Mouse (Mus musculus) adrenal gland, adult 18-20 months (tissue): ENCODE measurements at regions not wholly inside any gene's neighbourhood (a gene's known extent, or its start where the extent isn't known, plus 50 kb on each side); places are given as distances from the start of the nearest gene placed in this dataset.
"Not testable (repeated sequence)": the region's sequence is repeated elsewhere in the genome, so short reads cannot be mapped to it uniquely, and the experiment has no call there.

ENCODE experiments used
- DNase-seq, 2 experiments: peaks; one replicate each; pipeline ENCODE4 v3.0.0; 2021 to 2022; ENCODE audit warnings: low spot score in 2 of 2

DNA sequence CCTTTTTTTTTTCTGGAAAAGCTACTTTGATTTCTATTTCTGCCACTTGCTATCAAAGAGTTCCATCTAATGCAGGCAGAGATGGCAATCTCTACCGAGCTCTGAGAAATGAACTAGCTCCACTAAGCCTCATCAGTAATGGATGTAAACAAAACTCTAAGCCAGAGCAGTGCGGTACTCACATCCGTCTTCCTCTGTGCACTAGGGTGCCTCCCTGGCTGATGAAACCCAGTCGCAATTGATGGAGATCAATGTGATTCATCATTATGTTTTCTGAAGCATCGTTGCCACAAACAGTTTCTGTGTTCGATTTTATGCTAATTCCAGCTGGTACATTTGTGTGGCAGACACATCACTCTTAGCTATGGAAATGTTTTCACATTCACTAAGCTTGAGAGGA, 206.8 kb upstream of the Btg1 start:
- DNase-seq = no peak

DNA sequence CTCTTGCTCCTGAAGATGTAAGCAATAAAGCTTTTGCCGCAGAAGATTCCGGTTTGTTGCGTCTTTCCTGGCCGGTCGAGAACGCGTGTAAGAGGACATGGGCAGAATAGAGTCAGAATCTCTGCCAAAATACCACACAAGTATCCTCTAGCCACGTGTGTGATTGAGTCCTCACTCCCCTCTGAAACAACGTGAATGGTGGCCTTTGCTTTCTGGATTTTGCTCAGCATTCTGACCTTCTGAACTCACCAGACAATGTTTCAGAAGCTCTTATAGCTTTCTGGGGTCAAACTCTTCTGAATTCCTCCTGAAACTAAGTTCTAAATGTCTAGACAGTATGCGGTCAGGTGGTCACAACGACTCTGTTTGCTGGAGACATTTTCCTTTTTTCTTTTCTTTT, 202.0 kb upstream of the Btg1 start:
- no peak for DNase-seq

DNA sequence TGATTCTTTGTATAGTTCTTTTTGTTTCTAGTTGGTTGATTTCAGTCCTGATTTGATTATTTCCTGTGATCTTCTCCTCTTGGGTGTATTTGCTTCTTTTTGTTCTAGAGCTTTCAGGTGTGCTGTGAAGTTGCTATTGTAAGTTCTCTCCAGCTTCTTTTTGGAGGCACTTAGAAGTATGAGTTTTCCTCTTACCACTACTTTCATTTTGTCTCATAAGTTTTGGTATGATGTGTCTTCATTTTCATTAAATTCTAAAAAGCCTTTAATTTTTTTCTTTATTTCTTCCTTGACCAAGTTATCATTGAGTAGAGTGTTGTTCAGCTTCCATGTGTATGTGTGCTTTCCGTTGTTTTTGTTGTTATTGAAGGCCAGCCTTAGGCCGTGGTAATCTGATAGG, 195.3 kb upstream of the Btg1 start:
- not testable (repeated sequence) for DNase-seq

DNA sequence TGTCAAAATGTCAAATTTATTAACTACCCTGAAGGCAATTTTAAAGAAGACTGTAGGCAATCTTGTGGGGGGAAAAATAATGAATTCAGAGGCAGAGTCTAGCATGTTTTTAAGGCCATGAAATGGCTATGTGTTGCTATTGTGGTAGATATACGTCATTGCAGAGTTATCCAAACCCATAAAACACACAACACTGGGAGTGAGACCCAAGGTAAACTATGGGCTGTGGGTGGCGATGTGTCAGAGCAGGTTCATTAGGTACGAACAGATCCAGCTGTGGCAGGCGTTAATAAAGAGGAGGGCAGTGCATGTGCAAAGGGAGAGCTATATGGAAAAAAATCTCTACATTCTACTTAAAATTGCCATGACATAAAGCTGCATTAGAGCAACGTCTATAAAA, 189.4 kb upstream of the Btg1 start:
- no peak for DNase-seq

DNA sequence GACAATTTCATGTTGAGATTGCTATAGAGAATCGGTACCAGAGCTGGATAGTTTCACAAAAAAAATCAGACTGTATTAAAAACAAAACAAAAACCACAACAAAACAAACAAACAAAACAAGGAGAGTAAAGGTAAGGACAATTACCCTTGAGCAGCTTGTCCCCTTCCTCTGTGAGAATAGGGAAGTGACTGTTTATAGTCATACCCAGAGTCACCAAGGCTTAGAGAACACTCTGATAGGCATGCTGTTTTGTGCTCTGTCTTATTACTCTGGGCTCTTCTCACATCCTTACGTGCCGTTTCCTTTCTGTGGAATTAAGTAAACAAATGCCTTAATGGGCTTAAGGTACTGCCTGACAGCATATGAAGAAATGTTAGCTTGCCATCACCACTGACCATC, 186.7 kb upstream of the Btg1 start:
- DNase-seq = no peak

DNA sequence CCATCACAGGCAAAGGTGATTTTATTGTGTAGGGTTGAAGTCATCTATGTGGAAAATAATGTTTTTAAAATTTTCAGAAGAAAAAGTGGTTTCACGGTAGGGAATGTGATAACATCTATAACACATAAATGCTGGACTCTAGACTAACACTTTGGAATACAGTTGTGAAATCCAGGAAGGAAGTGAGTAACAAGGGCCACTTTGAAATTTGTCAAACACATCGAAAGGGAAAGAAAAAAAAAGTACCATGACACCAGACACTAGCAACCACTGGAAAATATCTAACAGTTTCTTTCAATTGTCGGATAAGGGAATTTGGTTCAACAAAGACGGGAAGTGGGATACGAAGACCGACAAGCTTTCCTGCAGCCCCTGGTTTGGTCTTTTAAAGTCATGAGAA, 181.7 kb upstream of the Btg1 start:
- DNase-seq = no peak

DNA sequence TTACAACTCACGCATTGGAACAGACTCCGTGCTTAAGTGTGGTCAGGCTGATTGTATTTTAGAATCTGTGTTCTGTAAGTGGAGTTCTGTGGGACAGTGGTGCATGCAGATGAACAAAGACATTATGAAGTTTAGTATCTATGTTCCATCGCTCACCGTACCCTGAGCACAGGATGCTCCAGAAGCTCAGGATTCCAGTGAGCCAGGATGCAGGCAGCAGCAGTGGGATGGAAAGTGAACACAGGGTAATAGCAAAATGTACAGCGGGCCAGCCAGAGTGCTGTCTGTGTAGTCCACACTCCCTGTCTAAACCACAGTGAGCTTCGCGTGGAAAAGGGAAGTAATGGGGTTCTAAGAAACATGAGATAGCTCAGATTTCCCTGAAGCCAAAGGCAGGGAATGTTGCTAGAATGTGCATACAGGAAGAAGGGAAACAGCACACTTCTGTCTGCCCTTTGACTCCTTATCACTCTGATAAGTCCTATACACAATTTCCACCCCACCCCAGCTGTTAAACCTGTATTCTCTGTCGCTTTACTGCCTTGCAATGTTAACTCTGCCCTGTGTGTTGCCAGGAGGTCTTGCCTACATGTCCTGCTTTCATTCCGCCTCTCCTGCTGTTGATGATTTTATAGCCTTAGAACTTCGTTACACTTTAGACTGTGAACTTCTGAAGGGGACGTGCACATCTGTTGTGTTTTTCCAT, 178.3 kb upstream of the Btg1 start:
- DNase-seq = no peak

DNA sequence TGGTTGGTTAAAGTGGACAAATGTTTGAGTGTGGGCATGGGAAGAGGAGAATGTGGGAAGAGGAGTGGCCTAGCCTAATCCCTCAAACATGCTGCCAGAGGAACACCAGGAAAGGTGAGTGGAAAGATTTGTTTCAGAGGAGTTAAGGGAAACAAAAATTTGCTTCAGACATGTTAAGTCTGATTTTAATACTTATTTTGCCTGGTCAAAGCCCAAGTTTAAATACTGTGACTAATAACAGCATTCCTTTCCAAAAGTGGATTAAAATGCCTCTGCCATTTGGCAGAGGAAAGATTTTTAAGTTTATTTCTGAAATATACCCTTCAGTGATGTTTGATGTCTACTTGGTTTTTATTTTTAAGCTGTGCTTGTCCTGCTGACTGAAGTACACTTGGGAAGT, 174.6 kb upstream of the Btg1 start:
- DNase-seq = no peak

DNA sequence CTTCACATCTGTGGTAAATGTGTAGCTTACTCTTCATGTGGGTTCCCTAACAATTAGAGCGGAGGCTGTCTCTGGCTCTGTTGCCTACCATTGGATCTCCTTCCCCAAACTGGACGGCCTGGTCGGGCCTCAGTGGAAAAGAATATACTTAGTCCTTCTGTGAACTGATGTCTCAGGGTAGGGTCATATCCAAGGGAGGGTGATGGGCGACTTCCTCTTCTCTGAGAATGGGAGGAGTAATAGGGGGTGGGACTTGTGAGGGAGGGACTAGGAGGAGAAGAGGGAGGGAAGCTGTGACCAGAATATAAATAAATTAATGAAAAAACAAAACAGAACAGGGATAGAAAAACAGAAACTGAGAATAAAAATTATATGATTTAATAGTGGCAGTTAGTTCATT, 166.5 kb upstream of the Btg1 start:
- DNase-seq = no peak

DNA sequence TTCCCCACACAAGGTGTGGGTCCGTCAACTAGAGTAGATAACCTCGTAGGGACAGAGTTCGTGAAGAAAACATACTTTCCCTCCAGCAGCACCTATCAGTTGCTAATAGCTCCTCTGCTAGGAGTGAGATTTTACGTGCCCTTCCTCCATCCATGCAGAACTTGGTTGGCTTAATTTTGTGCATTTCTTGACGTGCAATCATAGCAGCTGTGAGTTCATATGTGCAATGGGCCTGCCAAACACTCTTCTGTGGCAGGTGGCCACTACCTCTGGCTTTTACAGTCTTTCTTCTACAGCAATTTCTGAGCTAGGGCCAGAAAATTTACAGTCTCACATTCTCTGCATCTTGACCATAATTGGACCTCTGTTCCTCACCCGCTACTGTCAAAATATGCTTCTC, 161.9 kb upstream of the Btg1 start:
- DNase-seq = no peak

DNA sequence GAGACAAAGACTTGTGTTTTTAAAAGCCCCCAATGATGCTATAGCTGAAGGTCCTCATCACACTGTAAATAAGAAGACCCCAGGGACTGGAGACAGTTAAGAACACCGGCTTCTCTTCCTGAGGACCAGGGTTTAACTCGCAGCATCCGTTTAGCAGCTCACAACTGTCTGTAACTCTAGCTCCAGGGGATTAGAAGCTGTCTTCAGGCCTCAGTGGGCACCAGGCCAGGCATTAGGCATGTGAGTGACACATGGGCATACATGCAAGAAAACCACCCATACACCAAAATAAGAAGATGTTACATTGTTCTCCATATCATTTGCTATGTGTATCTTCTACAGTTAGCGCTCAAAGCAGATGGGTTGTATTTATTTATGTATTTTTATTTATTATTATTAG, 158.3 kb upstream of the Btg1 start:
- DNase-seq = no peak

DNA sequence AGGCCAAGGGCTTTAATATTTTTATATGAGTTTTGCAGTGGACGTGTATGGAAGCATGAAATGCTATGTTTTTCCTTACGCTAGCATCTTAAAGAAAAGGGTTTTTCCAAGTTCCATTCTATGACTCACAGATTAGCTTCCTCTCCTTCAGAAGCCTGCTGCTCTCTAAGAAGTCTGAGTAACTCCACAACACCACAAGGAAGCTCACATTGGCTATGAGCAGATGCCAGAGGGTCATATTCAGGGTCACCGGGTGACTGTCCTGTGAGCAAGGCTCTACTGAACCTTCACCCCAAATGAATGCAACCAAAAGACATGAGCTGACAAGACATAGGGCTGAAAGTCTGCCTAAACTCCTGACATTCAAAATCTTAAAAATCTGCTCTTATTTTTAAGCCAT, 157.6 kb upstream of the Btg1 start:
- no peak for DNase-seq

DNA sequence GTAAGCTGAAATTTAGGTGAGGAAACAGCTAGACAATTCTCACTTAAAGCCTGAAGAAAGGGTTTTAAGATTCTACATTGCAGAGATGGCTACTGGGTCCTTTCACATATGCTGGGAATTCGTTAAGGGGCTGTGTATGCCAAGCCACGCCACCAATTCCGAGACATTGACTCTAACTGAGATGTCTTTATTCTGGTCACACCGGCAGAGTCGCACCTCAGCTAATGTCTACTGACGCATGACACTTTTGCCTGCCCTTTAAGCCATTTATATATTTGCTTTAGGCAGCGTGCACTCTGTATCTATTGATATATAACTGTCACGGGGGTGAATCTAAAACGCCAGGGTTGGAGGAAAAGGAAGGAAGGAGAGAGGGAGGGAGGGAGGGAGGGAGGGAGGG, 156.7 kb upstream of the Btg1 start:
- DNase-seq = no peak

DNA sequence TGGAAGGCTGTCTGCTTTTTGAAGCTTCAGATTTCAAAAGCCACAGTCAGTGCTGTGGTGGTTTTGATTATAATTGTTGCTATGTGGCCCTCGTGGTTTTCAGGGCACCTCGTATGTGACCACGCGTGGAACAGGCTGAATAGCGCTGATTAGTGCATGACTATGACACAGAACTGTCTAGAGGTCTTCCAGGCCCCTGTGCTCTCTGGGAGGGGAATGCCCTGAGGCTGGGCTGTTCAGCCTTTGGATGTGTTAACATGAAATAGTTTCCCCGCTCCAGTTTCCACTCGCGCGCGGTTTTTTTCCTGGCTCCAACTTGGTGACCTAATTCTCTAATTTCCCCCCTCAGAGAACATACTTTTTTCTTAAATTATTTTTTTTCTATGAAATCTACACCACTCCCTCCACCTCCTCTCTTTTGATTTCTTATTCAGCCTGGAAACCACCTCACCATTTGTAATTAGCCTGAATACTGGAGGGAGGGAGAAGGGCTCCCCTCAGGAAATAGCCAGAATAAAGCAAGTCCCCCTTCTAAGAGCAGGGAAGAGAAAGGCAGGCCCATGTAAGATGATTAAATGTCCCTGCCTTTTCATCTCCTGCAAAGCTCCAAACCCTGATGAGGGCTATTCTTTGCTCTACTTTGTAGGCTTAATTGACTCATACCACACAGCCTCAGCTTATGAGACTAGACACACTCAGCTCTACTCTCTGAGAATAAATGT, 156.0 kb upstream of the Btg1 start:
- no peak for DNase-seq

DNA sequence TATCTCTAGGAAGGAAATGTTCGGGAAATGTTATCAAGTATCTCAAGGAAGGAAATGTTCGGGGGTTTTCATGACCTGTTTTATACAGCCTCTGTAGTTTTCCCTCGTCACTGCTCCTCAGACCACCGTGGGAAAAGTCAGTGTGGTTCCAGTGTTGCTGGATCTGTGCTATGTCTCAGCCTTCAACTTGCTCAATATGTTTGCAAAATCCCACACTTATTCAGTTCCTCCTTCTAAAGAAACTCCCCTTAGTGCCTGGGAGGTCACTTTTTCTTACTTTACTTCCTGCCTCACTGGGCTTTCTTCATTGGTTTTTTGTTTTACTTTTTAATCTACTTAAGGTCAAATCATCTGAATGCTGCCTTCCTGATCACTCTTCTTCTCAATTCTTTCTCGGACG, 150.8 kb upstream of the Btg1 start:
- DNase-seq = no peak

DNA sequence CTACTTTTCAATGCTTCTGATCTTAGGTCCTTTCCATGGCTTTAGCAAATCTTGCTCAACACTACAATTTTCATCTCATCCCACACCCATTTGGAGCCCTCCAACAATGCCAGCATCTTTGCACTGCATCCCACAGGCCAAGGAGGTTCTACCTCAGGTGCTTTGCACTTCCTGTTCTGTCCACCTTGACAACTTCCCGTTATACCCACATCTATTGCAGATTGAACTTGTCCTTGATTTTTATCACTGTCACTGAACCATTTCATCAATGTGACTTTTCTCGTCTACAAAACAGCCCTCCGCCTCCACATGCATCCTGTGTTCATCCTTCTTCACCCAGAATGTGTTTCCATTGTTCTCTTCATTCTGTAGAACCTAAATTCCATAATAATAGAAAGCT, 150.0 kb upstream of the Btg1 start:
- no peak for DNase-seq

DNA sequence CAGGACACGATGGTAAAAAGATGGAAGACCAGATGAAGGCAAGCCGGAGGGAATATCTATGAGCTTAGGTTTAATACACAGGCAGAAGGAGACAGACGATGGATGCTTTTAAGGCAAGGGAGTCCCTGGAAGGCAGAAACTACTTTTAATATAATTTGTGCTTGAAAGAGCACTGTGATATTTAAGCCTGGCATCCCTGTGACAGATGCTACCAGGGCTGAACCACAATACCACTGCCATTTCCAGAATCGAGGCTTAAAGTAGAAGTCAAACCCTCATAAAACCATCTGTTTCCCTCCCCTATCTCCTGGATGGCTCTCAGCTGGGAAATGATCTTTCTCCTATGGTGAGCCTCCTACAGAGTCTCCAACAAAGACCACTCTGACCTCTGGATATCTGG, 149.1 kb upstream of the Btg1 start:
- DNase-seq = no peak

DNA sequence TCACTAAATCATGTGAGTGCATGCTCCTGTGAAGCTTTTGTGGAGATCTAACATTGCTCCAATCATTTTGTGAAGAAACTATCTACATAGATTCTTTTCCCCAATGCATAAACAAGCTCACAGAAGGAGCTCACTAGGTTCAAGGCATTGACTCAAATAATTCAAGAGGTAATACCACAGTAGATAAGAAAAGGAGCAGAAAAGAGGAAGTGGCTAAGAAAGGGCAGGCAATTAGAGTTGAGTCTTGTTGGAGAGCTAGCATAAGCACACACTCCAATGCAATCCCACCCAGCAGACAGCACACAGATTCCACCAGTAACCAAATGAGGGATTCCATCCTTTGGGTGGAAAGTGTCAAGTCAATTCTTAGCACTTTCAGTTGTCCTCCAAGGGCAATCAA, 145.3 kb upstream of the Btg1 start:
- DNase-seq = no peak

DNA sequence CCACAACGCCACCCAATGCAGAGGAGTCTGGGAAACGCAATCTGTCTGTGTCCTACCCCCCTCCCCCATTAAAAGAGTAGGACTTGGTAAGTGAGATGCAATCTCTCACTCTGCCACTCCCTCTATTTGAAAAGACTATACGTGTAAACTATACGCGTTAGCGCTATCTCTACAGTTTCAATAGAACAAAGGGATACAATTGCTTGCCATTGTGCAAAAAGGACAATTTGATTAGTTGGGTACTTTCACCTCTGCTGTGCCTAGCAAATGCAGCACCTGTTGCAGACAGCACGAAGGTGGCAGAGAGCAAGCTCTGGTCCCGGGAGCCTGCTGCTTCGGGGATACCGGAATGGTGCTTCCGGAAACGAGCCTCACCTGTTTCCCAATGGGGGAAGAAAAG, 137.5 kb upstream of the Btg1 start:
- no peak for DNase-seq

DNA sequence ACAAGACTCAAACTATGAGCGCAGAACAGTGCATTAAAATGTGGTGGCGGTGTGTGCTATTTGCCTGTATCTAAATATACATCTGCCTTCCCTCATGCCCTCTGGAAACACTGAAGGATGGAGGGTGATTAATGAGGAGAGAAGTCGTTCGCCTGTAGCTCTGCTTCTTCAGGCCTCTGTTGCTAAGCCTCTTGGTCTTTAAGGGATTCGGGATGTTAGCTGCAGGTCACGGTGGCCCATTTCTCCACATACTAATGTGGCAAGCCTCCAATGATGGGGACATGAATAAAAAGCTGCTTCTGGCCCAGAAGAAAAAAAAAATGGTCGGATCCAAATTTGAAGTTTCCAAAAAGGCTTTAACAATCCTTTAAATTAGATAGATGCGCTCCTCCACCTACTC, 137.0 kb upstream of the Btg1 start:
- no peak for DNase-seq

DNA sequence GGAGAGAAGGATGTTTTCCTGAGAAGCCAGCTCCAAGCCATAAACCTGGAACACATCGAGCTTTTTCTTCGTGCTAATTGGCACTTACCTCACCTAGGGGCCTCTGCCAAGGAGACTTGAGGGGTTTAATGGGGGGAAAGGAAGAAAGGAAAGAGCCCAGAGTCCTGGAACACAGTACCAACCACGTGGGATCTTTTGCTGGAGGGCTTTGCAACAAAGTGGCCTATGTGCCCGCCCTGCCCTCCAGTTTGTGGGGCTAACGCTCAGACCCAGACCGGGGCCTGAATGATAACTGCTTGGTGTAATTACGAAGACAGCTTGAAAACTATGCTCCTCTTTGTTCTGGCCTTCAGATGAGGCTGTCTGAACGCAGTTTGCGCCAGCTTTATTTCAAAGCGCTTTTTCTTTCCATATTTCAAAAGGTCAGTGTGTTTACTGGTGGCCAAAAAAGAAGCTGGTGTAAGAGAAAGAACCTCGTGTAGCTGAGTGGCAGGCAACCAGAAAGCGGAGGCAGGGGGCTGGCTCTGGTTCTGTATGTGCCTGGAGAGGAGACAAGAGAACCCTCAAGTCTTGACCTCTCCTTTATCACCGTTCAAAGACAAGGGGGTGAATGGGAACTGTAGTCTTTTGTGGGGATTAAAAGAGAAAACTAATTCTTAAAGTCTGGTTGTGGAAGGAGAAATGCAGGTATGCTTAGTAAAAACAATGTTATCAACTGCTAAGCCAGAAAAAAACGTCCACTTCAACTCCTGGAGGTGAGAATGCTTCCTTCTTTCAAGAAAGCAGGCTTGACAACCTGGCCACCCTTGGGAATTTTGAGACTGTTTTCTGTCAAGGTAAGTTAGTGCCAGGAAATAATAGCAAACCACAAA, 136.1 kb upstream of the Btg1 start:
- DNase-seq = no peak

DNA sequence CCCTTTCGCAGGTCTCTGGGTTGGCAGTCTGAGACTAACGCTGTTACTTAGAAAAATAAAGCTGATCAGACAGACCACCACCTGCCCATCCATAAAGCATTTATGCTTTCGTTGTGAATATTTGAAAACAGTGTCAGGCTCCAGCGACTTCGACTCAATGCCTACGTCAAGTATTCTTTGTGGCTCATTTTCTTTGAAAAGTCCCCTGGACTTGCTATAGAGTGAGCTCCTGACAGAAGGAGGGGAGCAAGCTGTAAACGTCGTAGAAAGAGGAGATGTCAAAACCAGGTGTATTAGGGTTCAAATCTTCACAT, 135.5 kb upstream of the Btg1 start:
- DNase-seq = no peak
